ENCODE assay signal across 9 mouse cellular contexts in genomic region chr5:90222937-90223336, GRCm38 (mm10). TPM values are rescaled to one million over a fixed set of nuclear protein-coding genes. Genes with fewer than 3 reads are reported as not detected.
DNase-seq lines count a peak whose midpoint lies in the region; ATAC-seq lines count a peak whose summit lies in the region.
"Had no signal": no experiment of that assay in that cellular context is flagged by ENCODE, and none has a peak within 500 bp of the region (broad histone marks: within the 10 kb centered on the region; RNA-seq: fewer than 3 reads in every experiment).

No protein-coding gene starts in this region.

- ATAC-seq in forebrain, embryonic 14.5 days: no peak
- ATAC-seq in liver, embryonic 15.5 days (ENCODE audit: insufficient read depth): no peak

- peak overlapping the region; percentile 87 for H3K9ac ChIP-seq in forebrain, embryonic 14.5 days (ENCODE audit: low read length)
- H3K9ac ChIP-seq in liver, embryonic 15.5 days: peak overlapping the region; percentile 90

- 35% methylated on average over 3 of the region's 3 CpGs for WGBS in heart, embryonic 10.5 days
- WGBS in forebrain, embryonic 14.5 days: 48% methylated on average over 3 of the region's 3 CpGs
- WGBS in liver, embryonic 15.5 days (ENCODE audit: insufficient replicate concordance): 24% methylated on average over 3 of the region's 3 CpGs

- H3K4me1 ChIP-seq in heart, embryonic 10.5 days: peaks cover 7% of the 10 kb centered on the region
- peaks cover 4% of the 10 kb centered on the region for H3K4me1 ChIP-seq in forebrain, embryonic 14.5 days (ENCODE audit: control insufficient read depth, insufficient read depth, low read length)
- H3K4me1 ChIP-seq in liver, embryonic 15.5 days (replicated peaks): peaks cover 20% of the 10 kb centered on the region

- peak overlapping the region; percentile 77 for H3K4me2 ChIP-seq in forebrain, embryonic 14.5 days (ENCODE audit: low read length)
- peak overlapping the region; percentile 93 for H3K4me2 ChIP-seq in liver, embryonic 15.5 days

- peak overlapping the region; percentile 92 for H3K4me3 ChIP-seq in heart, embryonic 10.5 days
- peak overlapping the region; percentile 85 for H3K4me3 ChIP-seq in forebrain, embryonic 14.5 days (ENCODE audit: low read depth, low read length)
- H3K4me3 ChIP-seq in liver, embryonic 15.5 days (replicated peaks): peak overlapping the region; percentile 94

- intact Hi-C loops in heart, postnatal 25 days (cut with DNase I): loop anchor here (1.0 kb wide), 1 partner anchor 143 kb away; the partner anchor contains the start of gene Ankrd17

- peaks cover 53% of the 10 kb centered on the region for H3K36me3 ChIP-seq in heart, embryonic 10.5 days
- H3K36me3 ChIP-seq in forebrain, embryonic 14.5 days (ENCODE audit: control insufficient read depth, insufficient read depth, low read length): peaks cover 38% of the 10 kb centered on the region
- peaks cover 33% of the 10 kb centered on the region for H3K36me3 ChIP-seq in liver, embryonic 15.5 days (replicated peaks)

- H3K27ac ChIP-seq in heart, embryonic 10.5 days: peak overlapping the region; percentile 94
- H3K27ac ChIP-seq in forebrain, embryonic 14.5 days (ENCODE audit: low read depth, low read length): no peak overlapping the region
- peak overlapping the region; percentile 97; the same call in 1 of the 2 replicates for H3K27ac ChIP-seq in liver, embryonic 15.5 days (replicated peaks)

- no peaks in the 10 kb centered on the region for H3K27me3 ChIP-seq in heart, embryonic 10.5 days (ENCODE audit: insufficient read depth, poor library complexity, severe bottlenecking)
- H3K27me3 ChIP-seq in forebrain, embryonic 14.5 days (replicated peaks; ENCODE audit: control insufficient read depth, insufficient read depth, low read length): no peaks in the 10 kb centered on the region
- H3K27me3 ChIP-seq in liver, embryonic 15.5 days: no peaks in the 10 kb centered on the region
- H3K27me3 ChIP-seq: Patski had no signal

- H3K9me3 ChIP-seq in heart, embryonic 10.5 days: no peaks in the 10 kb centered on the region
- H3K9me3 ChIP-seq in forebrain, embryonic 14.5 days (replicated peaks; ENCODE audit: control insufficient read depth, low read length): no peaks in the 10 kb centered on the region
- H3K9me3 ChIP-seq in liver, embryonic 15.5 days (replicated peaks): no peaks in the 10 kb centered on the region

- no peak for DNase-seq in heart, embryonic 10.5 days (ENCODE audit: low spot score)
- no peak for DNase-seq in heart, postnatal 25 days (ENCODE audit: low spot score)
- peak; percentile 27 for DNase-seq in ES-CJ7 (ENCODE audit: low read depth, low spot score)
- DNase-seq in forebrain, embryonic 14.5 days (ENCODE audit: low spot score): no peak
- DNase-seq in spleen, postnatal 4 days (ENCODE audit: low spot score in 2 of 2): no peak
- no peak for DNase-seq in cerebellum, postnatal 36 days
- no peak for DNase-seq in frontal cortex, postnatal 25 days (ENCODE audit: low spot score in 2 of 2)

RNA-seq across cellular contexts. Expression of gene Cox18, which starts 0.9 kb away (rescaled TPM):
- polyA plus RNA-seq in heart, embryonic 10.5 days (2016; fragmentation: Nextera tagmentation; extraction: Ambion mirVana): 38.2 and 39.4 TPM in 2 replicates
- total RNA-seq in heart, postnatal 25 days (2021): 10 to 100 TPM; 12.2 to 13.0 TPM
- polyA plus RNA-seq in forebrain, embryonic 14.5 days (2014; fragmentation: Nextera tagmentation; extraction: Ambion mirVana): 25.8 and 27.7 TPM in 2 replicates
- polyA plus RNA-seq in liver, embryonic 15.5 days (2015; fragmentation: Nextera tagmentation; extraction: Ambion mirVana): 10.8 and 11.8 TPM in 2 replicates
